Comparison of ENCODE assay signal across 8 mouse cellular contexts in genomic region chr11:94938296-94938695, GRCm38 (mm10). TPM values are rescaled to one million over a fixed set of nuclear protein-coding genes. Genes with fewer than 3 reads are reported as not detected.
DNase-seq lines count a peak whose midpoint lies in the region; ATAC-seq lines count a peak whose summit lies in the region.

No protein-coding gene starts in this region.

- no peak overlapping the region for H3K27ac ChIP-seq in forebrain, embryonic 12.5 days
- no peak overlapping the region for H3K27ac ChIP-seq in forebrain, embryonic 11.5 days (ENCODE audit: low read depth, low read length)
- H3K27ac ChIP-seq in liver, embryonic 11.5 days (ENCODE audit: low read depth, low read length), result 0 out of 2 replicates have a peak overlapping the region, but pooled peaks have one; percentile 14
- H3K27ac ChIP-seq in intestine, embryonic 14.5 days (ENCODE audit: low read depth), result peak overlapping the region; percentile 95; the same call in 1 of the 2 replicates
- peak overlapping the region; percentile 96; the same call in 1 of the 2 replicates for H3K27ac ChIP-seq in stomach, embryonic 14.5 days (ENCODE audit: low read length)

- no peaks in the 10 kb centered on the region for H3K36me3 ChIP-seq in forebrain, embryonic 12.5 days (replicated peaks)
- H3K36me3 ChIP-seq in forebrain, embryonic 11.5 days (ENCODE audit: control insufficient read depth, insufficient read depth, low read length), result no peaks in the 10 kb centered on the region
- peaks cover 2% of the 10 kb centered on the region; the same call in 1 of the 2 replicates for H3K36me3 ChIP-seq in liver, embryonic 11.5 days (ENCODE audit: control insufficient read depth, insufficient read depth, low read length)
- peaks cover 53% of the 10 kb centered on the region for H3K36me3 ChIP-seq in intestine, embryonic 14.5 days (ENCODE audit: control insufficient read depth, insufficient read depth, low read length)
- H3K36me3 ChIP-seq in stomach, embryonic 14.5 days (ENCODE audit: control insufficient read depth, insufficient read depth, low read length), result peaks cover 50% of the 10 kb centered on the region

- H3K4me3 ChIP-seq in forebrain, embryonic 12.5 days (replicated peaks), result 0 out of 2 replicates have a peak overlapping the region, but pooled peaks have one; percentile 35
- no peak overlapping the region for H3K4me3 ChIP-seq in forebrain, embryonic 11.5 days (ENCODE audit: low read depth, low read length)
- H3K4me3 ChIP-seq in liver, embryonic 11.5 days (ENCODE audit: low read depth, low read length), result peak overlapping the region; percentile 44; the same call in 1 of the 2 replicates
- peak overlapping the region; percentile 78 for H3K4me3 ChIP-seq in intestine, embryonic 14.5 days (ENCODE audit: low read depth, low read length)
- peak overlapping the region; percentile 53 for H3K4me3 ChIP-seq in stomach, embryonic 14.5 days (ENCODE audit: low read depth, low read length)

- no peak for DNase-seq in forebrain, embryonic 11.5 days (ENCODE audit: low spot score)
- no peak for DNase-seq in liver, embryonic 11.5 days (ENCODE audit: low spot score)
- no peak for DNase-seq in liver
- no peak for DNase-seq in intestine, embryonic 14.5 days (ENCODE audit: low spot score)
- DNase-seq in thymus, adult 18-20 months, result no peak
- no peak for DNase-seq in spleen, postnatal 10 days (ENCODE audit: low spot score in 2 of 2)

- no peaks in the 10 kb centered on the region for H3K9me3 ChIP-seq in forebrain, embryonic 12.5 days
- no peaks in the 10 kb centered on the region for H3K9me3 ChIP-seq in forebrain, embryonic 11.5 days (ENCODE audit: control insufficient read depth, low read length)
- no peaks in the 10 kb centered on the region for H3K9me3 ChIP-seq in liver, embryonic 11.5 days (ENCODE audit: control insufficient read depth, low read length)
- H3K9me3 ChIP-seq in intestine, embryonic 14.5 days (ENCODE audit: control insufficient read depth, low read length), result no peaks in the 10 kb centered on the region
- no peaks in the 10 kb centered on the region for H3K9me3 ChIP-seq in stomach, embryonic 14.5 days (ENCODE audit: control insufficient read depth, low read depth, low read length)

- no peak overlapping the region for H3K9ac ChIP-seq in forebrain, embryonic 12.5 days
- H3K9ac ChIP-seq in forebrain, embryonic 11.5 days (ENCODE audit: low read length), result no peak overlapping the region
- no peak overlapping the region for H3K9ac ChIP-seq in liver, embryonic 11.5 days (ENCODE audit: low read depth, low read length)
- H3K9ac ChIP-seq in intestine, embryonic 14.5 days (ENCODE audit: low read length), result peak overlapping the region; percentile 88
- peak overlapping the region; percentile 51 for H3K9ac ChIP-seq in stomach, embryonic 14.5 days (replicated peaks; ENCODE audit: low read depth, low read length)

- ATAC-seq in forebrain, embryonic 12.5 days (ENCODE audit: low FRiP score), result no peak
- no peak for ATAC-seq in forebrain, embryonic 11.5 days (replicated peaks; ENCODE audit: low FRiP score)
- no peak for ATAC-seq in liver, embryonic 11.5 days (replicated peaks; ENCODE audit: low FRiP score)
- ATAC-seq in intestine, embryonic 14.5 days (replicated peaks; ENCODE audit: low FRiP score, low TSS enrichment, low read depth), result no peak
- ATAC-seq in stomach, embryonic 14.5 days (ENCODE audit: insufficient number of reproducible peaks, insufficient read depth, low FRiP score, low read depth), result no peak

- peak overlapping the region; percentile 59; the same call in 1 of the 2 replicates for H3K4me2 ChIP-seq in forebrain, embryonic 12.5 days
- no peak overlapping the region for H3K4me2 ChIP-seq in forebrain, embryonic 11.5 days (ENCODE audit: low read depth, low read length, severe bottlenecking)
- H3K4me2 ChIP-seq in liver, embryonic 11.5 days, result peak overlapping the region; percentile 58
- peak overlapping the region; percentile 60 for H3K4me2 ChIP-seq in intestine, embryonic 14.5 days (ENCODE audit: low read length)
- peak overlapping the region; percentile 78 for H3K4me2 ChIP-seq in stomach, embryonic 14.5 days (replicated peaks; ENCODE audit: low read depth, low read length)

- WGBS in forebrain, embryonic 12.5 days, result 24% methylated on average over 9 of the region's 9 CpGs
- 21% methylated on average over 9 of the region's 9 CpGs for WGBS in forebrain, embryonic 11.5 days
- 25% methylated on average over 9 of the region's 9 CpGs for WGBS in liver, embryonic 11.5 days
- 27% methylated on average over 9 of the region's 9 CpGs for WGBS in intestine, embryonic 14.5 days
- 28% methylated on average over 9 of the region's 9 CpGs for WGBS in stomach, embryonic 14.5 days

- peaks cover 97% of the 10 kb centered on the region for H3K27me3 ChIP-seq in forebrain, embryonic 12.5 days
- peaks cover 35% of the 10 kb centered on the region for H3K27me3 ChIP-seq in forebrain, embryonic 11.5 days (ENCODE audit: control insufficient read depth, insufficient read depth, low read length)
- H3K27me3 ChIP-seq in liver, embryonic 11.5 days (replicated peaks; ENCODE audit: control insufficient read depth, insufficient read depth, low read length), result peaks cover 73% of the 10 kb centered on the region
- H3K27me3 ChIP-seq in intestine, embryonic 14.5 days (replicated peaks; ENCODE audit: control insufficient read depth, insufficient read depth, low read length), result no peaks in the 10 kb centered on the region
- H3K27me3 ChIP-seq in stomach, embryonic 14.5 days (ENCODE audit: control insufficient read depth, insufficient read depth, low read length), result no peaks in the 10 kb centered on the region

- H3K4me1 ChIP-seq in forebrain, embryonic 12.5 days, result peaks cover 15% of the 10 kb centered on the region
- H3K4me1 ChIP-seq in forebrain, embryonic 11.5 days (replicated peaks; ENCODE audit: control insufficient read depth, insufficient read depth, low read length), result peaks cover 3% of the 10 kb centered on the region; the same call in 1 of the 2 replicates
- peaks cover 4% of the 10 kb centered on the region for H3K4me1 ChIP-seq in liver, embryonic 11.5 days (replicated peaks; ENCODE audit: control insufficient read depth, insufficient read depth, low read length)
- H3K4me1 ChIP-seq in intestine, embryonic 14.5 days (replicated peaks; ENCODE audit: control insufficient read depth, insufficient read depth, low read length), result peaks cover 41% of the 10 kb centered on the region
- peaks cover 31% of the 10 kb centered on the region for H3K4me1 ChIP-seq in stomach, embryonic 14.5 days (ENCODE audit: control insufficient read depth, insufficient read depth, low read length)

RNA-seq across cellular contexts. Expression of gene Col1a1, which starts 2.3 kb away (rescaled TPM):
- polyA plus RNA-seq in forebrain, embryonic 12.5 days (2016; fragmentation: Nextera tagmentation; extraction: Ambion mirVana), result 208 and 267 TPM in 2 replicates
- 163 and 164 TPM in 2 replicates for polyA plus RNA-seq in forebrain, embryonic 11.5 days (2014; fragmentation: Nextera tagmentation; extraction: Ambion mirVana)
- polyA plus RNA-seq in liver, embryonic 11.5 days (2014; fragmentation: Nextera tagmentation; extraction: Ambion mirVana), result 191 and 221 TPM in 2 replicates
- 841 and 905 TPM in 2 replicates for polyA plus RNA-seq in intestine, embryonic 14.5 days (2014; fragmentation: Nextera tagmentation; extraction: Ambion mirVana)
- polyA plus RNA-seq in stomach, embryonic 14.5 days (2014; fragmentation: Nextera tagmentation; extraction: Ambion mirVana), result 1,157 and 1,247 TPM in 2 replicates

RNA-seq across cellular contexts. Expression of gene Hils1, which starts 29.1 kb away (rescaled TPM):
- not detected in 2 replicates for polyA plus RNA-seq in forebrain, embryonic 12.5 days (2016; fragmentation: Nextera tagmentation; extraction: Ambion mirVana)
- polyA plus RNA-seq in forebrain, embryonic 11.5 days (2014; fragmentation: Nextera tagmentation; extraction: Ambion mirVana), result not detected in 2 replicates
- polyA plus RNA-seq in liver, embryonic 11.5 days (2014; fragmentation: Nextera tagmentation; extraction: Ambion mirVana), result not detected in 2 replicates
- not detected in 2 replicates for polyA plus RNA-seq in intestine, embryonic 14.5 days (2014; fragmentation: Nextera tagmentation; extraction: Ambion mirVana)
- polyA plus RNA-seq in stomach, embryonic 14.5 days (2014; fragmentation: Nextera tagmentation; extraction: Ambion mirVana), result not detected in 2 replicates

RNA-seq across cellular contexts. Expression of gene Sgca, which starts 37.8 kb away (rescaled TPM):
- not detected in 2 replicates for polyA plus RNA-seq in forebrain, embryonic 12.5 days (2016; fragmentation: Nextera tagmentation; extraction: Ambion mirVana)
- not detected in 2 replicates for polyA plus RNA-seq in forebrain, embryonic 11.5 days (2014; fragmentation: Nextera tagmentation; extraction: Ambion mirVana)
- polyA plus RNA-seq in liver, embryonic 11.5 days (2014; fragmentation: Nextera tagmentation; extraction: Ambion mirVana), result 0.22 and 0.30 TPM in 2 replicates
- 0.22 TPM in 1 of 2 replicates, not detected in the other for polyA plus RNA-seq in intestine, embryonic 14.5 days (2014; fragmentation: Nextera tagmentation; extraction: Ambion mirVana)
- polyA plus RNA-seq in stomach, embryonic 14.5 days (2014; fragmentation: Nextera tagmentation; extraction: Ambion mirVana), result 0.30 and 0.46 TPM in 2 replicates

RNA-seq across cellular contexts. Expression of gene Ppp1r9b, which starts 52.5 kb away (rescaled TPM):
- polyA plus RNA-seq in forebrain, embryonic 12.5 days (2016; fragmentation: Nextera tagmentation; extraction: Ambion mirVana), result 16.6 and 17.7 TPM in 2 replicates
- 17.2 and 18.6 TPM in 2 replicates for polyA plus RNA-seq in forebrain, embryonic 11.5 days (2014; fragmentation: Nextera tagmentation; extraction: Ambion mirVana)
- polyA plus RNA-seq in liver, embryonic 11.5 days (2014; fragmentation: Nextera tagmentation; extraction: Ambion mirVana), result 21.9 and 27.9 TPM in 2 replicates
- 11.9 and 12.2 TPM in 2 replicates for polyA plus RNA-seq in intestine, embryonic 14.5 days (2014; fragmentation: Nextera tagmentation; extraction: Ambion mirVana)
- polyA plus RNA-seq in stomach, embryonic 14.5 days (2014; fragmentation: Nextera tagmentation; extraction: Ambion mirVana), result 13.5 and 14.4 TPM in 2 replicates

Comparison
In these comparisons a context has a peak if more than half of its experiments do, and no peak if none do; other contexts are left out.
1. H3K27ac ChIP-seq: peak in liver, embryonic 11.5 days (single experiment), intestine, embryonic 14.5 days (single experiment) and stomach, embryonic 14.5 days (single experiment); none in forebrain, embryonic 12.5 days (single experiment) and forebrain, embryonic 11.5 days (single experiment).
2. H3K9ac ChIP-seq: peak in intestine, embryonic 14.5 days (single experiment) and stomach, embryonic 14.5 days (single experiment); none in forebrain, embryonic 12.5 days (single experiment), forebrain, embryonic 11.5 days (single experiment) and liver, embryonic 11.5 days (single experiment).